Mouse (Mus musculus) embryonic facial prominence, embryonic 10.5 days (tissue): ENCODE data around the gene Mrps23. TPM values are rescaled to one million over a fixed set of nuclear protein-coding genes. Genes with fewer than 3 reads are reported as not detected.

Experiments used
- DNase-seq: peaks from one replicate; pipeline ENCODE4 v3.0.0-alpha.2; 2017; ENCODE audit warnings: low spot score
- H3K27ac ChIP-seq: fragments of 300-500 bp; sonication (generic); replicated peaks from 2 replicates; pipeline ENCODE4 v1.5.1; 2016; ENCODE audit warnings: mild to moderate bottlenecking
- H3K27me3 ChIP-seq: fragments of 300-500 bp; sonication (generic); replicated peaks from 2 replicates; pipeline ENCODE4 v1.6.1; 2016; ENCODE audit warnings: low read depth, mild to moderate bottlenecking; ENCODE audit not compliant: poor library complexity, severe bottlenecking
- H3K36me3 ChIP-seq: fragments of 300-500 bp; sonication (generic); replicated peaks from 2 replicates; pipeline ENCODE4 v1.6.1; 2016; ENCODE audit warnings: mild to moderate bottlenecking, moderate library complexity
- H3K4me1 ChIP-seq: fragments of 300-500 bp; sonication (generic); 2 replicates; pipeline ENCODE4 v1.6.1; 2016
- H3K4me3 ChIP-seq: fragments of 300-500 bp; sonication (generic); 2 replicates; pipeline ENCODE4 v1.5.1; 2016; ENCODE audit warnings: mild to moderate bottlenecking, moderate library complexity
- H3K9me3 ChIP-seq: fragments of 300-500 bp; sonication (generic); 2 replicates; pipeline ENCODE4 v1.6.1; 2016; ENCODE audit warnings: mild to moderate bottlenecking
- WGBS: fragments of 180-500 bp; shearing (Covaris S2); methylation state at CpG from one replicate; pipeline ENCODE4 v1.1.7; 2016; 5-methylcytosine and 5-hydroxymethylcytosine counted together
- polyA plus RNA-seq: library from polyadenylated mRNA; unstranded; fragments of >200 nt; fragmentation: Nextera tagmentation; extraction: Ambion mirVana; gene quantifications from 2 replicates; pipeline ENCODE4 v1.2.1, GENCODE M21; 2016

The Mrps23 gene
- polyA plus RNA-seq, 1 experiment from 2014 or later: 60.4 TPM

- Histone ChIP-seq H3K27ac (peak overlapping the region; percentile 73), H3K9me3 (no peaks in the 10 kb centered on the region), H3K36me3 (no peaks in the 10 kb centered on the region), H3K27me3 (peaks cover 14% of the 10 kb centered on the region), H3K4me3 (no peak overlapping the region), H3K4me1 (peaks cover 40% of the 10 kb centered on the region)
- WGBS: 54% methylated on average over 5 of the region's 5 CpGs
- no peak for DNase-seq
These were observed 44.4 kb downstream of the Mrps23 start for GRCm38 (mm10) chr11:88248636-88249035.

- DNase-seq: no peak
- no peak overlapping the region for H3K4me3 ChIP-seq
- 87% methylated on average over 3 of the region's 3 CpGs for WGBS
- peaks cover 47% of the 10 kb centered on the region for H3K4me1 ChIP-seq
- no peak overlapping the region for H3K27ac ChIP-seq
- H3K9me3 ChIP-seq: no peaks in the 10 kb centered on the region
- no peaks in the 10 kb centered on the region for H3K36me3 ChIP-seq
- peaks cover 14% of the 10 kb centered on the region for H3K27me3 ChIP-seq
These were observed 46.4 kb downstream of the Mrps23 start for GRCm38 (mm10) chr11:88250568-88250967.

DNA sequence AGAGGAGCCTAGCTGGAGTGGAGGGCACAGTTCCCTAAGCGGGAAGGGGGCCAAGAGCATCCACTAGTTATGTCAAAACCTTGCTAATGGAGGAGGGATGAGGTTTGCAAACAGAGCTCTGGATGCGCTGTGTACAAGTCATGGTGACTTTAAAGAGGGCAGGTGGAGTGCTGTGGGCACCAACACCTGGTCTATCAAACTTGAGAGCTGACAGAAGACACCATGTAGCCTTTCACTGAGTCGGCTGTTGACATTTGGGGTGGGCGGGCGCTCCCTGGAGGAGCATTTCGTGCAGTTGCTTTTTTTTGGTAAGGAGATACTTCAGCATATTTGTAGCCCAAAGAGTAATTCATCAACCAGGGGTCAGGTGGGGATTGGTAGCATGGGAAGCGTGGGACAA lies 47.1 kb downstream of the Mrps23 start:
- 78% methylated on average over 7 of the region's 7 CpGs for WGBS
- Histone ChIP-seq H3K4me1 (peaks cover 47% of the 10 kb centered on the region), H3K9me3 (no peaks in the 10 kb centered on the region), H3K4me3 (no peak overlapping the region), H3K27ac (no peak overlapping the region), H3K27me3 (peaks cover 14% of the 10 kb centered on the region), H3K36me3 (no peaks in the 10 kb centered on the region)
- no peak for DNase-seq

GRCm38 (mm10) chr11:88251972-88252766 lies 48.0 kb downstream of the Mrps23 start:
- no peaks in the 10 kb centered on the region for H3K36me3 ChIP-seq
- WGBS: 13% methylated on average over 22 of the region's 22 CpGs
- H3K4me3 ChIP-seq: peak overlapping the region; percentile 41
- H3K9me3 ChIP-seq: no peaks in the 10 kb centered on the region
- H3K4me1 ChIP-seq: peaks cover 47% of the 10 kb centered on the region
- H3K27me3 ChIP-seq: peaks cover 14% of the 10 kb centered on the region
- peak; percentile 90 for DNase-seq
- H3K27ac ChIP-seq: peak overlapping the region; percentile 83

- 12% methylated on average over 18 of the region's 18 CpGs for WGBS
- no peaks in the 10 kb centered on the region for H3K9me3 ChIP-seq
- no peak overlapping the region for H3K4me3 ChIP-seq
- H3K36me3 ChIP-seq: no peaks in the 10 kb centered on the region
- peak overlapping the region; percentile 83 for H3K27ac ChIP-seq
- peaks cover 14% of the 10 kb centered on the region for H3K27me3 ChIP-seq
- peak; percentile 32 for DNase-seq
- H3K4me1 ChIP-seq: peaks cover 47% of the 10 kb centered on the region
These were observed 48.8 kb downstream of the Mrps23 start for GRCm38 (mm10) chr11:88252767-88253513.

DNA sequence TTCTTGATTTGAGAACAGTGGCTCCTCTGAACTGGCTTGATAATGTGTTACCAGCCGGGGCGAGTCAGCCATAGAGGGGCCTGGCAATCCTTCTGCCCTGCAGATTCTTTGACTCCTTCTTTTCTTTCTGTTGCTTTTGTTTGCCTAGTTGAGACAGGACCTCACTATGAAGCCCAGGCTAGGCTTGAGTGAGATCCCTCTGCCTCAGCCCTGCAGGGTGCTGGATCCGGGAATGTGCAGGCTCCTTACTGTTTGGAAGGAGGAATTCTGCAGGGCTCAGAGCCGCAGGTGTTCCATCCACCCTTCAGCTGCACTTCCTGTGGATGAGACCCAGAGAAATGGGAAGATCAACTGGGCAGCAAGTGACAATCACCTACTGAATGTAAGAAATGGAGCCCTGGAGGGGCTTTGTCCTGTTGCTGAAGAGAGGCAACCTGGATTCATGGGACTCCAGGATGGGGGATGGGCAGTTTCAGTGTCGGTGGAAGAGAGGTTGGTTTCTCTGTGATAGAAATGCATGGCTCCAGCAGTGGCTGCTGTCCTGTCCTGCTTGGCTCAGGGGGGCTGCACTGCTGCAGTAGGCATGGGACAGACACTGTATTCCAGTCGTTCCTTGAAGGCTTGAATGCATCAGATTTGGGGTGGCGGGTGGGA lies 49.5 kb downstream of the Mrps23 start:
- Histone ChIP-seq H3K27ac (peak overlapping the region; percentile 83), H3K36me3 (no peaks in the 10 kb centered on the region), H3K27me3 (peaks cover 14% of the 10 kb centered on the region), H3K4me3 (no peak overlapping the region; the same call in 1 of the 2 replicates), H3K9me3 (peaks cover 4% of the 10 kb centered on the region; the same call in 1 of the 2 replicates), H3K4me1 (peaks cover 41% of the 10 kb centered on the region)
- 36% methylated on average over 7 of the region's 7 CpGs for WGBS
- no peak for DNase-seq

GRCm38 (mm10) chr11:88257700-88258099 lies 53.5 kb downstream of the Mrps23 start:
- Histone ChIP-seq H3K9me3 (peaks cover 12% of the 10 kb centered on the region; the same call in 1 of the 2 replicates), H3K27ac (no peak overlapping the region), H3K36me3 (peaks cover 5% of the 10 kb centered on the region; the same call in 1 of the 2 replicates), H3K4me3 (no peak overlapping the region), H3K27me3 (peaks cover 5% of the 10 kb centered on the region; the same call in 1 of the 2 replicates), H3K4me1 (peaks cover 26% of the 10 kb centered on the region)
- DNase-seq: no peak
- WGBS: 85% methylated on average over 4 of the region's 4 CpGs

DNA sequence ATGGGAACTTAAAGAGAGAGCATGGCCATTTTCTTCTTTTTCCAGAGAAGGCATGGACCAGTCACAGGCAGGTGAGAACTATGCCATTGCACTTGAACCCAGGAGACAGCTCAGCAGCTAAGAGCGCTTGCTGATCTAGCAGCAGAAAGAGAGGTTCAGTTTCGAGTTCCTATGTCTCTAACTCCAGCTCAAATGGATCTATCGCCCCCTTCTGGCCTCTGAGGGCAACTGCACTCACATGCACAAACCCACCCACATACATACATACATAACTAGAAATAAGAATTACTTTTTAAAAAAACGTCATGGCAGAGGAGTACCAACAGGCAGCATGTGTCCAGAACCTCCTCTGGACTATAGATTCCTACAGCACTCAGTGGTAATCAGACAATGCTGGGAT lies 54.0 kb downstream of the Mrps23 start:
- peaks cover 5% of the 10 kb centered on the region; the same call in 1 of the 2 replicates for H3K27me3 ChIP-seq
- peaks cover 22% of the 10 kb centered on the region for H3K4me1 ChIP-seq
- peaks cover 5% of the 10 kb centered on the region; the same call in 1 of the 2 replicates for H3K36me3 ChIP-seq
- no peak overlapping the region for H3K4me3 ChIP-seq
- peaks cover 12% of the 10 kb centered on the region; the same call in 1 of the 2 replicates for H3K9me3 ChIP-seq
- no peak for DNase-seq
- 82% methylated on average over 4 of the region's 4 CpGs for WGBS
- no peak overlapping the region for H3K27ac ChIP-seq

DNA sequence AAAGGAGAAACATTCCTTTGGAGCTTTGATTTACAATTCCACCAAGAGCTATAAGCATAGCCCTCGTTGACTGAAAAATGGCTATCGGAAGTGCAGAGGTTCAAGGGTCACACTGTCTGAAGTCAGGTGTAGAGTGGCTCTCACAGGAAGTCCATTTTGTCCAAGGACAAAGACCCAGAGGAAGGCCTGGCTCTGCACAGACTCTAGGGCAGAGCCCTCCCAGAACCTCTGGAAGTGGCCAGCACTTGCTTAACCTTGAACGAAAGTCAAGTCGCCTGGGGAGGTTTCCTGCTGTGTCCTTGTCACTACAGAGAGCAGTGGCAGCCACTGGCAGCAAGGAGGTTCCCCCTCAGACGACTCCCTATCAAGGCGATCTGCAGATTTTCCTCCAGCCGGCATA lies 56.3 kb downstream of the Mrps23 start:
- H3K36me3 ChIP-seq: peaks cover 5% of the 10 kb centered on the region; the same call in 1 of the 2 replicates
- H3K4me3 ChIP-seq: no peak overlapping the region
- peaks cover 11% of the 10 kb centered on the region for H3K4me1 ChIP-seq
- no peak overlapping the region for H3K27ac ChIP-seq
- peaks cover 15% of the 10 kb centered on the region; the same call in 1 of the 2 replicates for H3K9me3 ChIP-seq
- no peak for DNase-seq
- peaks cover 5% of the 10 kb centered on the region; the same call in 1 of the 2 replicates for H3K27me3 ChIP-seq
- WGBS: 52% methylated on average over 7 of the region's 7 CpGs

Other genes starting within 250 kb of the Mrps23 start
- 27.0 and 28.2 TPM in 2 replicates for gene Dynll2, start 216.9 kb upstream of the Mrps23 start, polyA plus RNA-seq
- 402 and 405 TPM in 2 replicates for gene Srsf1, start 157.0 kb upstream of the Mrps23 start, polyA plus RNA-seq
- gene Vezf1, start 136.1 kb upstream of the Mrps23 start, polyA plus RNA-seq: 59.4 and 60.0 TPM in 2 replicates
- 20.8 and 21.9 TPM in 2 replicates for gene Cuedc1, start 106.3 kb upstream of the Mrps23 start, polyA plus RNA-seq
- gene Ccdc182, start 89.7 kb downstream of the Mrps23 start, polyA plus RNA-seq: 1.7 and 3.6 TPM in 2 replicates